Mouse (Mus musculus): ENCODE results near the gene Cdkl5. TPM values are rescaled to one million over a fixed set of nuclear protein-coding genes. Genes with fewer than 3 reads are reported as not detected.
"Not testable (repeated sequence)": the region's sequence is repeated elsewhere in the genome, so short reads cannot be mapped to it uniquely, and the experiment has no call there.

The Cdkl5 gene
- polyA plus RNA-seq, 1 experiment from 2014 or later = 3.3 TPM

DNA sequence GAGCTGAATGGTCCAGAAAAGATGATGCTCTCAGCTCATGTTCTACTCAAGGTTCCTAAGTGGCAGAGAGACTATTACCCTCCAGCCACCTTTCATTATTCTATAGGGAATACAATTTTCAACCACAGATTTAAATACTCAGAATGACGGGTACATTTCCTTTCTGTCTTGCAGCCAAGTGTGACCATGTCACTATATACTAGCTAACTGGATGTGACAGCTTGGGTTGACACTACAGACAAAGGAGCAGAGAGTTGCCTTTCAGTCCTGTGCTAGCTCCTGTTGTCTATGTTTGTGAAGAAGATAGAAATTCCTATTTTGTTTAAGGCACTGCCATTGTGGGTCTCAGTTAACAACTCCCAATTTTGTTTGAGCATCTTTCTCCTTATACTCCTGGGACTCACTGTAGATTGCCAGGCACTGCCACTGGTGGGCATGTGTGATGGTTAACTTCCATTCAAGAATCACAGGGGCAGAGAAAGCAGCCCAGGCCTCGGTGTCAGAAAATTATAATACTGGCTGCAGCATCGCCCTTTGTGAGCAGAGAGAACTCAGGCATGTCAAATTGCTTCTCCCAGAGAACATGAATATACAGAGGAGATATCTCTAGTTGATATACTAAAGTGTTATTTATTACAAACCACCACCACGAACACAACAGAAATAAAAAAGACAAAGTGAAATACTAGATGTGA, 130.7 kb downstream of the Cdkl5 start:
- ATAC-seq (no peak), DNase-seq (ENCODE audit: low spot score) (no peak)
- Histone ChIP-seq H3K36me3 (ENCODE audit: insufficient read depth, low read length) (no peaks in the 10 kb centered on the region), H3K4me2 (replicated peaks; ENCODE audit: low read depth, low read length) (no peak overlapping the region), H3K4me3 (ENCODE audit: low read depth, low read length) (no peak overlapping the region), H3K27ac (ENCODE audit: low read length) (no peak overlapping the region), H3K27me3 (replicated peaks; ENCODE audit: insufficient read depth, low read length) (no peaks in the 10 kb centered on the region), H3K4me1 (ENCODE audit: insufficient read depth, low read depth, low read length) (no peaks in the 10 kb centered on the region), H3K9me3 (ENCODE audit: low read length) (no peaks in the 10 kb centered on the region), H3K9ac (replicated peaks; ENCODE audit: low read depth) (no peak overlapping the region)
- no peak for TF ChIP-seq EP300 (IDR thresholded peaks at IDR 0.05)
- WGBS = 84% methylated on average over 4 of the region's 4 CpGs

DNA sequence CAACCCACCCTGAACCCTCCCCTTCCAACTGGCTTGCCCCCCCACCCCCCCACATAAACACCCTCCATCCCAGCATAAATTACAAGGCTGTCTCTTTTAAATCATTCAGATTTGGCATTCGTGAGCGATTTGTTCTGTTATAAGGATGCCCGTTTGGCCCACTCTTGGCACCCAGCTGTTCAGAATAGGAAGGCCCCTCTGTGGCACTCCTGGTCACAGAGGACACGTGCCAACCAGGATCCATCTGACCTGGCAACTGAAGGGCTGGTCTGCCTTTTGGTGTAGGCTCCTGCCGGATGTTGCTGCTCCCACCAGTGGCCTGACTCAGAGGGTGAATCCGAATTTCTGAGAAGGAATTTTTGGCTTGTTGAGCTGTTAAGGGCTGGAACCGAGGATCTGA, 186.3 kb downstream of the Cdkl5 start:
- H3K4me3 ChIP-seq (ENCODE audit: low read depth, low read length) = no peak overlapping the region
- ATAC-seq (no peak), DNase-seq (ENCODE audit: low spot score) (no peak)
- no peak overlapping the region for H3K27ac ChIP-seq (ENCODE audit: low read length)
- H3K4me1 ChIP-seq (ENCODE audit: insufficient read depth, low read depth, low read length) = no peaks in the 10 kb centered on the region
- 82% methylated on average over 7 of the region's 7 CpGs for WGBS
- no peak overlapping the region for H3K9ac ChIP-seq (replicated peaks; ENCODE audit: low read depth)
- H3K27me3 ChIP-seq (replicated peaks; ENCODE audit: insufficient read depth, low read length) = no peaks in the 10 kb centered on the region
- TF ChIP-seq CTCF (IDR thresholded peaks at IDR 0.05) = no peak
- TF ChIP-seq EP300 (IDR thresholded peaks at IDR 0.05) = no peak
- H3K36me3 ChIP-seq (ENCODE audit: insufficient read depth, low read length) = no peaks in the 10 kb centered on the region
- no peaks in the 10 kb centered on the region for H3K9me3 ChIP-seq (ENCODE audit: low read length)
- H3K4me2 ChIP-seq (replicated peaks; ENCODE audit: low read depth, low read length) = no peak overlapping the region

DNA sequence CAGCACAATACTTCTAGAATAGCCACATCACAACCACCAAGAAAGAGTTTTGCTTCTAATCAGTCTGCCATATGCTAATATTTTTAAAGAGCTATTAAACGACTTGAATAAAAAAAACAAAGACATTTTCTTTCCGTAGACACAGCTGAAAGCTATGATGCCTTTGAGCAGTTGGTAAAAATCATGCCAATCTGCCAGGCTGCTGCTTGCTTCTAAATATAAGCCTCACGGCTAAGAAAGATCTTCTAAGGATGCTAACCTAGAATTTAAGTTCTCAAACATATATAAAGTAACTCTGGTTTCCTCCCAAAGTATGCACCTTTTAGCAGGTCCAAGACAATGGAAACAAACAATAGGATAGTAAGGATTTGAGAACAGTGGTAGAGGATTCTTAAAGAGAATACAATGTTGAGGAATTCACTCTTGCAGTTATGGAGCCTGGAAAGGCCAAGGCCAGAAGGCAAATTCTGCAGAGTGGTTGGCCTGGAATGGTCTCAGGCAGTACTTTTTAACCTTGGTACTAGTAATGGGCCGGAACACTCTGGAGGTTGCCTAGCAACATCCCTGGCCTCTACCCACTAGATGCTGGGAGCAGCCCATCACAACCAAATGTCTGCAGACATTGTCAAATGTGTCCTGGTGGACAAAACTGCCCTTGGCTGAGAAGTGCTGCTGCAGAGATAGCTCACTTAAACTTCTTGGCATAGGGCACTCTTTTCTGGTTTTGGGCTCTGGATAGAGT, 189.9 kb downstream of the Cdkl5 start:
- no peaks in the 10 kb centered on the region for H3K9me3 ChIP-seq (ENCODE audit: low read length)
- H3K27ac ChIP-seq (ENCODE audit: low read length) = no peak overlapping the region
- ATAC-seq = no peak
- H3K36me3 ChIP-seq (ENCODE audit: insufficient read depth, low read length) = no peaks in the 10 kb centered on the region
- H3K9ac ChIP-seq (replicated peaks; ENCODE audit: low read depth) = no peak overlapping the region
- DNase-seq (ENCODE audit: low spot score) = no peak
- H3K27me3 ChIP-seq (replicated peaks; ENCODE audit: insufficient read depth, low read length) = no peaks in the 10 kb centered on the region
- WGBS = 77% methylated on average over 4 of the region's 4 CpGs
- H3K4me1 ChIP-seq (ENCODE audit: insufficient read depth, low read depth, low read length) = no peaks in the 10 kb centered on the region
- no peak overlapping the region for H3K4me3 ChIP-seq (ENCODE audit: low read depth, low read length)
- no peak overlapping the region for H3K4me2 ChIP-seq (replicated peaks; ENCODE audit: low read depth, low read length)
- TF ChIP-seq CTCF (IDR thresholded peaks at IDR 0.05) = no peak
- no peak for TF ChIP-seq EP300 (IDR thresholded peaks at IDR 0.05)

- no peaks in the 10 kb centered on the region for H3K27me3 ChIP-seq (replicated peaks; ENCODE audit: insufficient read depth, low read length)
- no peak overlapping the region for H3K4me2 ChIP-seq (replicated peaks; ENCODE audit: low read depth, low read length)
- DNase-seq (ENCODE audit: low spot score) (no peak), ATAC-seq (no peak)
- WGBS = 77% methylated on average over 4 of the region's 4 CpGs
- no peaks in the 10 kb centered on the region for H3K9me3 ChIP-seq (ENCODE audit: low read length)
- H3K4me1 ChIP-seq (ENCODE audit: insufficient read depth, low read depth, low read length) = no peaks in the 10 kb centered on the region
- TF ChIP-seq CTCF (IDR thresholded peaks at IDR 0.05) = no peak
- H3K27ac ChIP-seq (ENCODE audit: low read length) = no peak overlapping the region
- H3K36me3 ChIP-seq (ENCODE audit: insufficient read depth, low read length) = no peaks in the 10 kb centered on the region
- no peak overlapping the region for H3K4me3 ChIP-seq (ENCODE audit: low read depth, low read length)
- H3K9ac ChIP-seq (replicated peaks; ENCODE audit: low read depth) = no peak overlapping the region
Observed at GRCm38 (mm10) chrX:160794920-160795319, 199.6 kb downstream of the Cdkl5 start.

GRCm38 (mm10) chrX:160782276-160782675, 212.2 kb downstream of the Cdkl5 start:
- Histone ChIP-seq H3K4me1 (ENCODE audit: insufficient read depth, low read depth, low read length) (no peaks in the 10 kb centered on the region), H3K36me3 (ENCODE audit: insufficient read depth, low read length) (no peaks in the 10 kb centered on the region), H3K9me3 (ENCODE audit: low read length) (no peaks in the 10 kb centered on the region), H3K27me3 (replicated peaks; ENCODE audit: insufficient read depth, low read length) (no peaks in the 10 kb centered on the region), H3K9ac (replicated peaks; ENCODE audit: low read depth) (no peak overlapping the region), H3K4me2 (replicated peaks; ENCODE audit: low read depth, low read length) (no peak overlapping the region), H3K27ac (ENCODE audit: low read length) (no peak overlapping the region), H3K4me3 (ENCODE audit: low read depth, low read length) (no peak overlapping the region)
- ATAC-seq = no peak
- WGBS = 56% methylated on average over 5 of the region's 5 CpGs
- no peak for DNase-seq (ENCODE audit: low spot score)
- TF ChIP-seq EP300 (IDR thresholded peaks at IDR 0.05) = no peak
- TF ChIP-seq CTCF (IDR thresholded peaks at IDR 0.05) = no peak

DNA sequence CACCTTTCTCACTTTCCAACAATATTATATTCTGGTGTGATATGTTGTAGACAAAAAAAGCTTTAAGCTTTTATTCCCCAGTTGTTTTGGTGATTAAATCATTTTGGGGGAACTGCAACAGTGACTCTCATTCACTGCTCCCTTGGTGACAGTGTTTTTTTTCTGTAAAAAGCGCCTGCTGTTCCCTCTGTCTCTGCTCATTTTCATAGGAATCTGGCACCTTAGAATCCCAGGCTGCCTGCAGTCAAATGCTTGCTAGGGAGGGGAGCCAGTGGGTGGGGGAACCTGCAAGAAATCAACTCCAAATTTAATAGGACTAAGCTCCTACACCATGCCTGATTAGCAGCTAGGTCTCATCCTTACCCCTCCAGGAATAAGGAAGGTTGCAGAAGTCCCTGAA, 221.5 kb downstream of the Cdkl5 start:
- Histone ChIP-seq H3K36me3 (ENCODE audit: insufficient read depth, low read length) (no peaks in the 10 kb centered on the region), H3K9me3 (ENCODE audit: low read length) (no peaks in the 10 kb centered on the region), H3K27ac (ENCODE audit: low read length) (no peak overlapping the region), H3K27me3 (replicated peaks; ENCODE audit: insufficient read depth, low read length) (no peaks in the 10 kb centered on the region), H3K9ac (replicated peaks; ENCODE audit: low read depth) (no peak overlapping the region), H3K4me2 (replicated peaks; ENCODE audit: low read depth, low read length) (no peak overlapping the region), H3K4me3 (ENCODE audit: low read depth, low read length) (no peak overlapping the region), H3K4me1 (ENCODE audit: insufficient read depth, low read depth, low read length) (no peaks in the 10 kb centered on the region)
- TF ChIP-seq CTCF (IDR thresholded peaks at IDR 0.05) (no peak), EP300 (IDR thresholded peaks at IDR 0.05) (no peak)
- DNase-seq (ENCODE audit: low spot score) = no peak
- no peak for ATAC-seq
- WGBS = 39% methylated on average over 1 of the region's 1 CpGs

GRCm38 (mm10) chrX:160769622-160770021, 224.9 kb downstream of the Cdkl5 start:
- not testable (repeated sequence) for DNase-seq (ENCODE audit: low spot score); H3K36me3 ChIP-seq (ENCODE audit: insufficient read depth, low read length); ATAC-seq

More at GRCm38 (mm10) chrX:160769622-160770021, 224.9 kb downstream of the Cdkl5 start:
- WGBS = 57% methylated on average over 4 of the region's 5 CpGs
- H3K9me3 ChIP-seq (ENCODE audit: low read length); H3K4me3 ChIP-seq (ENCODE audit: low read depth, low read length); H3K27me3 ChIP-seq (replicated peaks; ENCODE audit: insufficient read depth, low read length); H3K4me2 ChIP-seq (replicated peaks; ENCODE audit: low read depth, low read length); H3K27ac ChIP-seq (ENCODE audit: low read length); H3K4me1 ChIP-seq (ENCODE audit: insufficient read depth, low read depth, low read length); H3K9ac ChIP-seq (replicated peaks; ENCODE audit: low read depth): not testable (repeated sequence)

Measured in lung, postnatal 0 days (tissue).